Mouse (Mus musculus): ENCODE data around the gene Atpaf1.

Atpaf1 gene

GRCm38 (mm10) chr4:115784769-115785510, at the start of gene Atpaf1:
Atpaf1 (plus strand) TSS chr4:115784812.
- peak; percentile 97 for DNase-seq

GRCm38 (mm10) chr4:115734867-115735266, 49.7 kb upstream of the Atpaf1 start:
- DNase-seq: peak; percentile 80

GRCm38 (mm10) chr4:115737551-115738041, 47.0 kb upstream of the Atpaf1 start, which contains the start of gene Efcab14:
Efcab14 (plus strand) TSS chr4:115737744.
- DNase-seq: peak; percentile 100

- peak; percentile 88 for DNase-seq
Observed at GRCm38 (mm10) chr4:115738481-115738985, 46.1 kb upstream of the Atpaf1 start.

- peak; percentile 45 for DNase-seq
Observed at GRCm38 (mm10) chr4:115742658-115743057, 42.0 kb upstream of the Atpaf1 start.

- DNase-seq: peak; percentile 72
Observed at GRCm38 (mm10) chr4:115743096-115743495, 41.5 kb upstream of the Atpaf1 start.

- DNase-seq: no peak
Observed at GRCm38 (mm10) chr4:115748181-115748580, 36.4 kb upstream of the Atpaf1 start.

GRCm38 (mm10) chr4:115749336-115749735, 35.3 kb upstream of the Atpaf1 start:
- DNase-seq: peak; percentile 35

- DNase-seq: peak; percentile 68
Observed at GRCm38 (mm10) chr4:115754101-115754500, 30.5 kb upstream of the Atpaf1 start.

- no peak for DNase-seq
Observed at GRCm38 (mm10) chr4:115754851-115755250, 29.8 kb upstream of the Atpaf1 start.

GRCm38 (mm10) chr4:115761206-115761605, 23.4 kb upstream of the Atpaf1 start:
- DNase-seq: peak; percentile 59

GRCm38 (mm10) chr4:115764581-115764980, 20.0 kb upstream of the Atpaf1 start:
- DNase-seq: peak; percentile 66

GRCm38 (mm10) chr4:115767647-115768467, 16.8 kb upstream of the Atpaf1 start:
- DNase-seq: no peak

GRCm38 (mm10) chr4:115775056-115775455, 9.6 kb upstream of the Atpaf1 start:
- DNase-seq: peak; percentile 82

GRCm38 (mm10) chr4:115777627-115778026, 7.0 kb upstream of the Atpaf1 start:
- peak; percentile 70 for DNase-seq

GRCm38 (mm10) chr4:115780269-115780668, 4.3 kb upstream of the Atpaf1 start:
- DNase-seq: no peak

GRCm38 (mm10) chr4:115780918-115781317, 3.7 kb upstream of the Atpaf1 start, which contains the start of gene Tex38:
Tex38 (minus strand) TSS chr4:115781018.
- DNase-seq: no peak

- peak; percentile 89 for DNase-seq
Observed at GRCm38 (mm10) chr4:115782026-115782805, 2.4 kb upstream of the Atpaf1 start.

- peak; percentile 87 for DNase-seq
Observed at GRCm38 (mm10) chr4:115785511-115786034, 961 bp downstream of the Atpaf1 start.

GRCm38 (mm10) chr4:115790864-115791263, 6.3 kb downstream of the Atpaf1 start:
- peak; percentile 64 for DNase-seq

- peak; percentile 68 for DNase-seq
Observed at GRCm38 (mm10) chr4:115795360-115795759, 10.7 kb downstream of the Atpaf1 start.

- DNase-seq: peak; percentile 79
Observed at GRCm38 (mm10) chr4:115799981-115800380, 15.4 kb downstream of the Atpaf1 start.

All from heart, adult 11 months (tissue).